Mouse (Mus musculus): ENCODE results near the gene Slc20a1.

Slc20a1 gene

GRCm38 (mm10) chr2:129252836-129253630 is 54.5 kb downstream of the Slc20a1 start:
- in situ Hi-C loops (cut with MboI), result loop anchor here (10.0 to 25.0 kb wide), 2 partner anchors 78 to 316 kb away; partner anchors contain the start of gene Zc3h8

- in situ Hi-C loops (cut with MboI), result loop anchor here (10.0 to 25.0 kb wide), 2 partner anchors 79 to 316 kb away; partner anchors contain the start of gene Zc3h8
These were observed 55.0 kb downstream of the Slc20a1 start for GRCm38 (mm10) chr2:129253631-129253970.

GRCm38 (mm10) chr2:129254076-129254475 is 55.5 kb downstream of the Slc20a1 start:
- in situ Hi-C loops (cut with MboI), result loop anchor here (10.0 to 25.0 kb wide), 2 partner anchors 79 to 317 kb away; partner anchors contain the start of gene Zc3h8

DNA sequence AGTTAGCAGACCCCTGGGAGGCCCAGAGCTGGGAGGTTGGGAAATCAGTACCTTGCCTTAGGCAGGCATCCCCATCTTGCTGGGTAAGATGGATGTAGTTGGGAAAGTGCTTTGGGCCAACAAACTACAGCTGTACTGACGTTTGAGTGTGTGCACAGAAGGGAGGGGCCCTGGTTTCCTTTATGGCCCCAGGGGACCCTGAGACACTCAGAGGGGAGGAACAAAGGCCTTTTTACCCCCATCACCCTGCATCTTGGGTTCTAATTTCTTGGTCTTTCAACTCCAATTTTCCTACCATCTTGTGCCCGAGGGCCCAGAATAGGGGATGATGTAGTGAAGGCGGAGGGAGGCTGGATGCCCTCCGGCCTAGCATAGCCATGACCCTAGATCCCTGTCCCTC is 57.4 kb downstream of the Slc20a1 start:
- in situ Hi-C loops (cut with MboI), result loop anchor here (10.0 to 25.0 kb wide), 2 partner anchors 81 to 319 kb away; partner anchors contain the start of gene Zc3h8

DNA sequence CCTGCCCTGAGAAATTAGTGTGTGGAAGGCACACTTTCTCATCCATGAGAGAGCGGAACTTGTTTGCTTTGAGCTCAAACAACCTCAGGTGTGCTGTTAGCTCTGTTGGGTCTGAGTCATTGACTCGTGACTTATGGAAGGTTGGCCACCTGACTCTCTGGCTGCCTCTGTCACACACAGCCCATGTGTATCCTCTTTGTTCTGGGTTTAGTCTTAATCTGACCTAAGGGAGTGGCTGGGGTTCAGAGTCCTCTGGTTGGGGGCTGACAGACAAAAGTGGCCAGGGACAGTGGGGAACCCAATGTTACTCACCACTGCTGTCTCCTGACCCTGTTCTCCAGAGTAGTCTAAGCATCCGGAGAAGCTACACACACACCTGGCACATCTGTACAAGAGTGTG is 59.5 kb downstream of the Slc20a1 start:
- in situ Hi-C loops (cut with MboI), result loop anchor here (10.0 to 25.0 kb wide), 2 partner anchors 83 to 321 kb away; partner anchors contain the start of gene Zc3h8

DNA sequence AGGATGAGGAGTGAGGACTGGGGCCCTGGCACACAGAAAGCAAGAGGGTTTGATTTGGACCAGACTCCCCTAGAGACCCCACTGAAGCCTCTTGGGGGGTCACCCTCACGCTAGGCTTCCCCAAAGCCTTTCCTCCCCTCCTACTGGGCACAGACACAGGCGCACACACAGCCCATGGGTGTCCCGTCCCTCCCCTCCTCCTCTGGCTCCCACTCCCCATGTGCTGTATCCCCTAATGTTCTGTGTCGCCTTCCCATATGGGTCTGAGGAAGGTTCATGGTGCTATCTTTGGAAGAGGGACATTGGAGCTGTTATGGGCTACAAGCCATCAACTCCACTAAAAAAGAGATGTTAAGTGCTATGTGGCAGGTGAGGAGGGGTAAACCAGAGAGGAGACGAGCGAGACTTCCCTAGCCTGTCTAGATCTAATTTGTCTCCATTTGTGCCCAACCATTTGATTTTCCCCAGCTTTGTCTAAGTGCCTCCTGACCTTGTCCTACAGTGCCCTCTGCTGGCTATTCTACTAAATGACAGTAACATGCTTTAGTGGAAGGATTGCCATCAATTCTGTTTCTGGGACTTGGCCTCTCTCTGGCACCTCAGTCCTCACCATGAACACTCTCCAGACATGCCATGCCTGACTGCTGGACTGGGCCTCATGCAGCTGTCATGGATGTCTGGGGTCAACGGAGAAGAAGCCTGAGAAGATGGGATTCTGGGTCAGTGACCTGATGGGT is 60.1 kb downstream of the Slc20a1 start:
- in situ Hi-C loops (cut with MboI), result loop anchor here (10.0 to 25.0 kb wide), 2 partner anchors 84 to 321 kb away; partner anchors contain the start of gene Zc3h8

- in situ Hi-C loops (cut with MboI), result loop anchor here (25.0 kb wide), 1 partner anchor 323 kb away; the partner anchor contains the start of gene Zc3h8
These were observed 62.1 kb downstream of the Slc20a1 start for GRCm38 (mm10) chr2:129260646-129261045.

Data from mature B cell (primary cell).